Mouse (Mus musculus) intestine, embryonic 15.5 days (tissue): Measurements from ENCODE around the gene Vmn1r64. TPM values are rescaled to one million over a fixed set of nuclear protein-coding genes. Genes with fewer than 3 reads are reported as not detected.
"Not testable (repeated sequence)": the region's sequence is repeated elsewhere in the genome, so short reads cannot be mapped to it uniquely, and the experiment has no call there.

Experiments
- ATAC-seq: fragments of 200-750 bp; cut with Nextera tagmentation; 2 replicates; pipeline ENCODE4 v1.8.0; 2017; ENCODE audit warnings: moderate TSS enrichment, moderate library complexity
- H3K27ac ChIP-seq: fragments of 300-500 bp; sonication (generic); 2 replicates; pipeline ENCODE4 v1.5.1; 2015; ENCODE audit warnings: mild to moderate bottlenecking, inconsistent platforms
- H3K27me3 ChIP-seq: fragments of 300-500 bp; sonication (generic); replicated peaks from 2 replicates; pipeline ENCODE4 v1.6.1; 2015; ENCODE audit warnings: inconsistent platforms
- H3K36me3 ChIP-seq: fragments of 300-500 bp; sonication (generic); 2 replicates; pipeline ENCODE4 v1.6.1; 2015; ENCODE audit warnings: inconsistent platforms
- H3K4me1 ChIP-seq: fragments of 300-500 bp; sonication (generic); replicated peaks from 2 replicates; pipeline ENCODE4 v1.6.1; 2015; ENCODE audit warnings: inconsistent platforms
- H3K4me2 ChIP-seq: fragments of 300-500 bp; sonication (generic); replicated peaks from 2 replicates; pipeline ENCODE4 v1.6.1; 2015; ENCODE audit warnings: mild to moderate bottlenecking, inconsistent platforms
- H3K4me3 ChIP-seq: fragments of 300-500 bp; sonication (generic); replicated peaks from 2 replicates; pipeline ENCODE4 v1.5.1; 2015; ENCODE audit warnings: inconsistent platforms
- H3K9ac ChIP-seq: fragments of 300-500 bp; sonication (generic); 2 replicates; pipeline ENCODE4 v1.6.1; 2015; ENCODE audit warnings: inconsistent platforms
- H3K9me3 ChIP-seq: fragments of 300-500 bp; sonication (generic); 2 replicates; pipeline ENCODE4 v1.6.1; 2016; ENCODE audit warnings: inconsistent platforms
- WGBS: fragments of 180-500 bp; shearing (Covaris S2); methylation state at CpG from one replicate; pipeline ENCODE4 v1.1.7; 2015; 5-methylcytosine and 5-hydroxymethylcytosine counted together
- polyA plus RNA-seq: library from polyadenylated mRNA; unstranded; fragments of >200 nt; fragmentation: Nextera tagmentation; extraction: Ambion mirVana; gene quantifications from 2 replicates; pipeline ENCODE4 v1.2.1, GENCODE M21; 2015

Gene Vmn1r64
- not detected in 2 replicates for polyA plus RNA-seq

DNA sequence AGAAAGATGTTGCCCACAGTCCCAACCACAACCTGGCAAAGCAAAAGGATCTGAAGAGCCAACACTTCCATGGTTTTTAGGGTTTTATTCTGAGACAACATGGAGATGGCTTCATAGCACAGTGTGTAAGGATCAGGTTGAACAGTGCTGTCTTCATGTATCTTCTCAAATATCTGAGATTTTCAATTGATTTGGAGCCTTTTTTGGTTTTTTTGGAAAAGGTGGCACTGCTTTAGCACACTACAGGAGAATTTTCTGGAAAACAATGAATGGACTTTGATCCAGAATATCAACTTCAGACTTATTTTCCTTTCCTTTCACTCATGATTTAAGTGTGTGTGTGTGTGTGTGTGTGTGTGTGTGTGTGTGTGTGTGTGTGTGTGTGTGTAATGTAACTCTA, at the start of gene Vmn1r64:
Vmn1r64 (minus strand) TSS at position 101 of the 400 bp plus-strand sequence.
- Histone ChIP-seq H3K36me3 (no peaks in the 10 kb centered on the region), H3K27ac (no peak within 1 kb of the TSS), H3K4me3 (no peak within 1 kb of the TSS), H3K9ac (no peak within 1 kb of the TSS), H3K9me3 (no peaks in the 10 kb centered on the region), H3K4me2 (no peak within 1 kb of the TSS), H3K27me3 (no peaks in the 10 kb centered on the region), H3K4me1 (no peaks in the 10 kb centered on the region)
- ATAC-seq, result no peak

DNA sequence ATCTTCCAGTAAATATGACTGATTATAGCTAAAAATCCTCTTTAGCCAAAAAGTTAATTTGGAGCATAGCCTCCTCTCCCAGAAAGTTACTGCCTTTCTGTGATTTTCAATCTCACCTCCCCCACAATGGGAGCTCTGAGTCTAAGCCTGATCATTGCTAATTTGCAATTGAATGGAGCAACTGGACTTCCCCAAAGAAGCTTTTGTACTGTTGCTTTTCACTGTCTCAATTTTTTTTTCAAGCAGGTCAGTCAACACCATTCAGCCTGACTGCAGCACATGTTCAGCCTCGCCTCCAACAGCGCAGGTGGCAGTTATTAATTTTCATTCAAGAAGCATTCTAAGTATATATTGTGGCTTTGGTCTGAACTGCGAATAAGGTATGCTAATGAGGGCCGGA, 14.9 kb upstream of the Vmn1r64 start:
- Histone ChIP-seq H3K4me1 (no peaks in the 10 kb centered on the region), H3K36me3 (no peaks in the 10 kb centered on the region), H3K27ac (no peak overlapping the region), H3K27me3 (no peaks in the 10 kb centered on the region), H3K9ac (no peak overlapping the region), H3K4me3 (no peak overlapping the region), H3K9me3 (no peaks in the 10 kb centered on the region), H3K4me2 (no peak overlapping the region)
- no peak for ATAC-seq
- WGBS, result 90% methylated on average over 4 of the region's 4 CpGs

GRCm38 (mm10) chr7:5897245-5897644, 12.9 kb upstream of the Vmn1r64 start:
- H3K4me1 ChIP-seq, H3K4me2 ChIP-seq, ATAC-seq, H3K4me3 ChIP-seq, H3K9me3 ChIP-seq, H3K36me3 ChIP-seq, H3K27me3 ChIP-seq, H3K27ac ChIP-seq, H3K9ac ChIP-seq: not testable (repeated sequence)
- WGBS, result 79% methylated on average over 2 of the region's 2 CpGs

Other genes starting within 250 kb of the Vmn1r64 start
- not detected in 2 replicates for gene Vmn1r62, start 210.9 kb downstream of the Vmn1r64 start, polyA plus RNA-seq
- not detected in 2 replicates for gene Vmn1r63, start 79.1 kb downstream of the Vmn1r64 start, polyA plus RNA-seq
- not detected in 2 replicates for gene Vmn1r65, start 126.5 kb upstream of the Vmn1r64 start, polyA plus RNA-seq
- not detected in 2 replicates for gene Nlrp4c, start 160.6 kb upstream of the Vmn1r64 start, polyA plus RNA-seq